Mouse (Mus musculus) limb, embryonic 15.5 days (tissue): ENCODE measurements at regions not wholly inside any gene's neighbourhood (a gene's known extent, or its start where the extent isn't known, plus 50 kb on each side); places are given as distances from the start of the nearest gene placed in this dataset.

Experiments used
- ATAC-seq: fragments of 200-750 bp; cut with Nextera tagmentation; 2 replicates; pipeline ENCODE4 v1.8.0; 2017; ENCODE audit warnings: low read depth, moderate TSS enrichment; ENCODE audit not compliant: insufficient number of reproducible peaks, low FRiP score, low TSS enrichment
- H3K27ac ChIP-seq: fragments of 300-500 bp; sonication (generic); 2 replicates; pipeline ENCODE4 v1.5.1; 2015; ENCODE audit warnings: moderate library complexity, mild to moderate bottlenecking, inconsistent platforms
- H3K27me3 ChIP-seq: fragments of 300-500 bp; sonication (generic); 2 replicates; pipeline ENCODE4 v1.6.1; 2015; ENCODE audit warnings: inconsistent platforms
- H3K36me3 ChIP-seq: fragments of 300-500 bp; sonication (generic); 2 replicates; pipeline ENCODE4 v1.6.1; 2015; ENCODE audit warnings: inconsistent platforms
- H3K4me1 ChIP-seq: fragments of 300-500 bp; sonication (generic); 2 replicates; pipeline ENCODE4 v1.6.1; 2015; ENCODE audit warnings: inconsistent platforms
- H3K4me2 ChIP-seq: fragments of 300-500 bp; sonication (generic); 2 replicates; pipeline ENCODE4 v1.6.1; 2015; ENCODE audit warnings: mild to moderate bottlenecking, inconsistent platforms
- H3K4me3 ChIP-seq: fragments of 300-500 bp; sonication (generic); 2 replicates; pipeline ENCODE4 v1.5.1; 2015; ENCODE audit warnings: mild to moderate bottlenecking, inconsistent platforms
- H3K9ac ChIP-seq: fragments of 300-500 bp; sonication (generic); 2 replicates; pipeline ENCODE4 v1.6.1; 2015; ENCODE audit warnings: inconsistent platforms
- H3K9me3 ChIP-seq: fragments of 300-500 bp; sonication (generic); 2 replicates; pipeline ENCODE4 v1.6.1; 2016; ENCODE audit warnings: inconsistent platforms
- whole genome bisulfite sequencing: fragments of 180-500 bp; shearing (Covaris S2); methylation state at CpG from one replicate; pipeline ENCODE4 v1.1.7; 2015; 5-methylcytosine and 5-hydroxymethylcytosine counted together

GRCm38 (mm10) chr5:133731871-133732270, 367.6 kb upstream of the Castor2 start:
- WGBS: 82% methylated on average over 4 of the region's 4 CpGs
- no peak for ATAC-seq
- H3K27ac ChIP-seq: no peak overlapping the region

GRCm38 (mm10) chr5:133718187-133719078, 381.1 kb upstream of the Castor2 start:
- Histone ChIP-seq H3K9me3 (no peaks in the 10 kb centered on the region), H3K27me3 (no peaks in the 10 kb centered on the region), H3K4me3 (no peak overlapping the region), H3K4me2 (no peak overlapping the region), H3K9ac (no peak overlapping the region), H3K36me3 (no peaks in the 10 kb centered on the region), H3K27ac (no peak overlapping the region), H3K4me1 (no peaks in the 10 kb centered on the region)
- WGBS: 51% methylated on average over 10 of the region's 10 CpGs
- ATAC-seq: no peak

More at GRCm38 (mm10) chr5:133731871-133732270, 367.6 kb upstream of the Castor2 start:
- H3K4me3 ChIP-seq: no peak overlapping the region
- no peaks in the 10 kb centered on the region for H3K9me3 ChIP-seq
- H3K4me2 ChIP-seq: no peak overlapping the region
- no peak overlapping the region for H3K9ac ChIP-seq
- H3K27me3 ChIP-seq: no peaks in the 10 kb centered on the region
- H3K4me1 ChIP-seq: no peaks in the 10 kb centered on the region
- no peaks in the 10 kb centered on the region for H3K36me3 ChIP-seq

GRCm38 (mm10) chr5:133715830-133716229, 383.7 kb upstream of the Castor2 start:
- Histone ChIP-seq H3K27ac (no peak overlapping the region), H3K4me3 (no peak overlapping the region), H3K36me3 (no peaks in the 10 kb centered on the region), H3K27me3 (no peaks in the 10 kb centered on the region), H3K9me3 (no peaks in the 10 kb centered on the region), H3K4me2 (no peak overlapping the region), H3K4me1 (no peaks in the 10 kb centered on the region), H3K9ac (no peak overlapping the region)
- no peak for ATAC-seq
- 83% methylated on average over 1 of the region's 1 CpGs for WGBS

- Histone ChIP-seq H3K27me3 (no peaks in the 10 kb centered on the region), H3K9me3 (no peaks in the 10 kb centered on the region), H3K4me3 (no peak overlapping the region), H3K4me1 (no peaks in the 10 kb centered on the region), H3K27ac (no peak overlapping the region), H3K36me3 (no peaks in the 10 kb centered on the region), H3K9ac (no peak overlapping the region), H3K4me2 (no peak overlapping the region)
- no peak for ATAC-seq
- WGBS: 70% methylated on average over 3 of the region's 3 CpGs
Measured at GRCm38 (mm10) chr5:133712652-133713051, 386.9 kb upstream of the Castor2 start.

GRCm38 (mm10) chr5:133708881-133709280, 390.6 kb upstream of the Castor2 start:
- Histone ChIP-seq H3K36me3 (no peaks in the 10 kb centered on the region), H3K27ac (no peak overlapping the region), H3K4me2 (no peak overlapping the region), H3K4me1 (no peaks in the 10 kb centered on the region), H3K9ac (no peak overlapping the region), H3K4me3 (no peak overlapping the region), H3K9me3 (no peaks in the 10 kb centered on the region), H3K27me3 (no peaks in the 10 kb centered on the region)
- 63% methylated on average over 8 of the region's 8 CpGs for WGBS
- ATAC-seq: no peak

- Histone ChIP-seq H3K9me3 (no peaks in the 10 kb centered on the region), H3K36me3 (no peaks in the 10 kb centered on the region), H3K9ac (no peak overlapping the region), H3K27me3 (no peaks in the 10 kb centered on the region), H3K4me2 (no peak overlapping the region), H3K4me1 (no peaks in the 10 kb centered on the region), H3K4me3 (no peak overlapping the region), H3K27ac (no peak overlapping the region)
- ATAC-seq: no peak
- 78% methylated on average over 2 of the region's 2 CpGs for WGBS
Measured at GRCm38 (mm10) chr5:133686206-133686605, 413.3 kb upstream of the Castor2 start.

GRCm38 (mm10) chr5:133683021-133683420, 416.5 kb upstream of the Castor2 start:
- Histone ChIP-seq H3K27ac (no peak overlapping the region), H3K9me3 (no peaks in the 10 kb centered on the region), H3K9ac (no peak overlapping the region), H3K36me3 (no peaks in the 10 kb centered on the region), H3K4me3 (no peak overlapping the region), H3K27me3 (no peaks in the 10 kb centered on the region), H3K4me1 (no peaks in the 10 kb centered on the region), H3K4me2 (no peak overlapping the region)
- WGBS: 37% methylated on average over 7 of the region's 10 CpGs
- ATAC-seq: no peak

- no peak for ATAC-seq
- Histone ChIP-seq H3K9ac (no peak overlapping the region), H3K36me3 (no peaks in the 10 kb centered on the region), H3K4me1 (0 out of 2 replicates have a peak, but pooled peaks cover 4% of the 10 kb centered on the region), H3K27ac (no peak overlapping the region), H3K27me3 (no peaks in the 10 kb centered on the region), H3K9me3 (no peaks in the 10 kb centered on the region), H3K4me3 (no peak overlapping the region), H3K4me2 (no peak overlapping the region)
- WGBS: 51% methylated on average over 15 of the region's 15 CpGs
Measured at GRCm38 (mm10) chr5:133676791-133677450, 422.6 kb upstream of the Castor2 start.

GRCm38 (mm10) chr5:133675636-133676035, 423.9 kb upstream of the Castor2 start:
- H3K4me3 ChIP-seq: no peak overlapping the region
- no peak overlapping the region for H3K27ac ChIP-seq
- no peak overlapping the region for H3K9ac ChIP-seq
- H3K4me2 ChIP-seq: no peak overlapping the region
- H3K36me3 ChIP-seq: no peaks in the 10 kb centered on the region
- WGBS: 72% methylated on average over 3 of the region's 3 CpGs
- H3K27me3 ChIP-seq: no peaks in the 10 kb centered on the region
- no peak for ATAC-seq
- 0 out of 2 replicates have a peak, but pooled peaks cover 4% of the 10 kb centered on the region for H3K4me1 ChIP-seq
- no peaks in the 10 kb centered on the region for H3K9me3 ChIP-seq

GRCm38 (mm10) chr5:133666473-133666872, 433.0 kb upstream of the Castor2 start:
- no peak for ATAC-seq
- 46% methylated on average over 6 of the region's 6 CpGs for WGBS
- H3K9ac ChIP-seq: no peak overlapping the region
- no peaks in the 10 kb centered on the region for H3K36me3 ChIP-seq
- no peak overlapping the region for H3K4me3 ChIP-seq
- no peaks in the 10 kb centered on the region for H3K27me3 ChIP-seq
- H3K27ac ChIP-seq: no peak overlapping the region
- H3K9me3 ChIP-seq: no peaks in the 10 kb centered on the region
- H3K4me2 ChIP-seq: no peak overlapping the region
- H3K4me1 ChIP-seq: no peaks in the 10 kb centered on the region

GRCm38 (mm10) chr5:133662474-133663256, 436.8 kb upstream of the Castor2 start:
- Histone ChIP-seq H3K4me3 (no peak overlapping the region), H3K36me3 (no peaks in the 10 kb centered on the region), H3K27me3 (no peaks in the 10 kb centered on the region), H3K4me1 (no peaks in the 10 kb centered on the region), H3K27ac (no peak overlapping the region), H3K9me3 (no peaks in the 10 kb centered on the region), H3K4me2 (no peak overlapping the region), H3K9ac (no peak overlapping the region)
- no peak for ATAC-seq
- 81% methylated on average over 7 of the region's 7 CpGs for WGBS

- H3K27ac ChIP-seq: no peak overlapping the region
- H3K4me1 ChIP-seq: no peaks in the 10 kb centered on the region
- no peak overlapping the region for H3K4me3 ChIP-seq
- H3K9ac ChIP-seq: no peak overlapping the region
- no peaks in the 10 kb centered on the region for H3K27me3 ChIP-seq
- H3K4me2 ChIP-seq: no peak overlapping the region
- H3K9me3 ChIP-seq: no peaks in the 10 kb centered on the region
- ATAC-seq: no peak
- 85% methylated on average over 11 of the region's 11 CpGs for WGBS
- no peaks in the 10 kb centered on the region for H3K36me3 ChIP-seq
Measured at GRCm38 (mm10) chr5:133660351-133660750, 439.2 kb upstream of the Castor2 start.
